Mouse (Mus musculus) cerebellum, adult 2 months (tissue): Measurements from ENCODE around the gene Zfp109.

Source experiments
- CTCF ChIP-seq: fragments of 200-500 bp; IDR thresholded peaks from 2 replicates; pipeline ENCODE4 v1.5.1; 2011; ENCODE audit warnings: low read depth, mild to moderate bottlenecking, control low read depth, low read length, moderate library complexity, borderline replicate concordance; ENCODE audit not compliant: insufficient read depth
- POLR2A ChIP-seq: fragments of 200-500 bp; IDR thresholded peaks from 2 replicates; pipeline ENCODE4 v1.6.1; 2011; ENCODE audit warnings: low read length, control low read depth, borderline replicate concordance; ENCODE audit not compliant: insufficient read depth

DNA sequence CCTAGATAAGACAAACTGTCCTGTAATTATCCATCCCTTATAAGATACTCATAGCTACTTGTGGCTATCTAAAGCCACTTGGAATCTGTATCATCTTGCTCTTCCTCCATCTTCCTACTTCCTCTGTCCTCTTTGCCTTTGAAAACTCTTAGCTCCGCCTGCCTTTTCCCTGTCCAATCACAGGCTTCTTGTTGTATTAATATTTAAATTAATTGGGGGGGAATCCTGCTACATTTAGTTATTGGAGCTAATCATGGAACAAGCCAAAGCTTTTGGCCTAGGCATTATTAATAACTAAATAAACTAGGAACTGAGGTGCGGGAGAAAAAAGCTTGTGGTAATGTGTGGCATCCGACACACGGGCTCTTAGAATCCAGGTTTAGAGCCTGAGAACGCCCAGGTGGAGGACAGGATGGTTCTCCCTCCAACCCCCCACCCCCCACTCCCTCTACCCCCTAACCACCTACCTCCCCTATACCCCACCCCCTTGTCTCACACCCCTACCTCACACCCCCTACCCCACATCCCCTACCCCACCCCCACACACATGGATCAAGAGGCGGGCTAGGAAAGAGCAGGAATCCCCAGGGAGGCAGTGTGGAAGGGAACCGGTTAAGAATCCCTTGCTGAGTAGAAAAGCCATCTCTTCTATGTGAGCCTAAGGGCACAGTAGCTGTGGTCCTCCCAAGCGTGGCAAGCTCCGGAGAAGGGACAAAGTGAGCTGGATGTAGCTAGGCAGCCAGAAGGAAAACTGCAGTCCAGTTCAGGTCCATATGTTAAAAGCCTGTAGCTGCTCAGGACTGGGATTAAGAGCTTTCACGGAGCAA, 42.9 kb upstream of the Zfp109 start:
- no peak for TF ChIP-seq POLR2A
- no peak for TF ChIP-seq CTCF
